Mouse (Mus musculus) forebrain, embryonic 14.5 days (tissue): Measurements from ENCODE around the gene Thada. TPM values are rescaled to one million over a fixed set of nuclear protein-coding genes. Genes with fewer than 3 reads are reported as not detected.

Experiments used
- ATAC-seq: fragments of 200-750 bp; cut with Nextera tagmentation; 2 replicates; pipeline ENCODE4 v1.8.0; 2017; ENCODE audit warnings: mild to moderate bottlenecking, moderate library complexity
- DNase-seq: peaks from one replicate; pipeline ENCODE4 v3.0.0-alpha.2; 2015; ENCODE audit warnings: low spot score
- H3K27ac ChIP-seq: fragments of 300-500 bp; sonication (generic); 2 replicates; pipeline ENCODE4 v1.5.1; 2014; ENCODE audit warnings: low read depth, mild to moderate bottlenecking, control low read depth, low read length, moderate library complexity
- H3K27me3 ChIP-seq: fragments of 300-500 bp; sonication (generic); replicated peaks from 2 replicates; pipeline ENCODE4 v1.6.1; 2014; ENCODE audit warnings: low read length, control low read depth, mixed read lengths; ENCODE audit not compliant: control insufficient read depth, insufficient read depth
- H3K36me3 ChIP-seq: fragments of 300-500 bp; sonication (generic); 2 replicates; pipeline ENCODE4 v1.6.1; 2014; ENCODE audit warnings: low read length, control low read depth; ENCODE audit not compliant: control insufficient read depth, insufficient read depth
- H3K4me1 ChIP-seq: fragments of 300-500 bp; sonication (generic); 2 replicates; pipeline ENCODE4 v1.6.1; 2014; ENCODE audit warnings: antibody characterized with exemption, low read length, control low read depth; ENCODE audit not compliant: control insufficient read depth, insufficient read depth
- H3K4me2 ChIP-seq: fragments of 300-500 bp; sonication (generic); 2 replicates; pipeline ENCODE4 v1.6.1; 2014; ENCODE audit warnings: mild to moderate bottlenecking, control low read depth, low read length
- H3K4me3 ChIP-seq: fragments of 300-500 bp; sonication (generic); 2 replicates; pipeline ENCODE4 v1.5.1; 2014; ENCODE audit warnings: low read depth, low read length, control low read depth
- H3K9ac ChIP-seq: fragments of 300-500 bp; sonication (generic); 2 replicates; pipeline ENCODE4 v1.6.1; 2014; ENCODE audit warnings: mild to moderate bottlenecking, low read length, control low read depth, moderate library complexity
- H3K9me3 ChIP-seq: fragments of 300-500 bp; sonication (generic); replicated peaks from 2 replicates; pipeline ENCODE4 v1.6.1; 2016; ENCODE audit warnings: low read length, control low read depth, mixed read lengths; ENCODE audit not compliant: control insufficient read depth
- WGBS: fragments of 180-500 bp; shearing (Covaris S2); extraction: QIAGEN DNeasy Blood & Tissue Kit; methylation state at CpG from one replicate; pipeline ENCODE4 v1.1.7; 2014; 5-methylcytosine and 5-hydroxymethylcytosine counted together
- polyA plus RNA-seq: library from polyadenylated mRNA; unstranded; fragments of >200 nt; fragmentation: Nextera tagmentation; extraction: Ambion mirVana; gene quantifications from 2 replicates; pipeline ENCODE4 v1.2.1, GENCODE M21; 2014

Gene Thada
- polyA plus RNA-seq, 1 experiment from 2014 or later, result 4.0 TPM

DNA sequence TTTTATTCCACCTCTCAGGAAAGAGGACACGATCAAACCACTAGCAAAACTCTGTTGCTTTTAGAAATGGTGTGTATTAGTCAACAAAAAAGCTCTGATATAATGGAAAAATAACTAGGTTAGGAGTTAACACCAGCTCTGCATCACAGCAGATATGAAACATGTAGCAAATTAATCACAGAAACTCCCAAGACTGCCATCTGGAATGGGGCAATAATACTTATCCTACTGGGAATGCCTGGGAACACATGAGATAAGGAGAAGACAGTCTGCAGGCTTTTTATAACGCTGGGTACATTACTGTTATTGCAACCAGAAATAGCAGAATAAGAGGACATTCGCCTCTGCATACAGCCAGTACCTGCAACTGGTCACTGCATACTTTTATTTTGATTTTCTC is 96.2 kb downstream of the Thada start:
- Histone ChIP-seq H3K9ac (no peak overlapping the region), H3K27ac (no peak overlapping the region)
- WGBS, result 90% methylated on average over 3 of the region's 3 CpGs

DNA sequence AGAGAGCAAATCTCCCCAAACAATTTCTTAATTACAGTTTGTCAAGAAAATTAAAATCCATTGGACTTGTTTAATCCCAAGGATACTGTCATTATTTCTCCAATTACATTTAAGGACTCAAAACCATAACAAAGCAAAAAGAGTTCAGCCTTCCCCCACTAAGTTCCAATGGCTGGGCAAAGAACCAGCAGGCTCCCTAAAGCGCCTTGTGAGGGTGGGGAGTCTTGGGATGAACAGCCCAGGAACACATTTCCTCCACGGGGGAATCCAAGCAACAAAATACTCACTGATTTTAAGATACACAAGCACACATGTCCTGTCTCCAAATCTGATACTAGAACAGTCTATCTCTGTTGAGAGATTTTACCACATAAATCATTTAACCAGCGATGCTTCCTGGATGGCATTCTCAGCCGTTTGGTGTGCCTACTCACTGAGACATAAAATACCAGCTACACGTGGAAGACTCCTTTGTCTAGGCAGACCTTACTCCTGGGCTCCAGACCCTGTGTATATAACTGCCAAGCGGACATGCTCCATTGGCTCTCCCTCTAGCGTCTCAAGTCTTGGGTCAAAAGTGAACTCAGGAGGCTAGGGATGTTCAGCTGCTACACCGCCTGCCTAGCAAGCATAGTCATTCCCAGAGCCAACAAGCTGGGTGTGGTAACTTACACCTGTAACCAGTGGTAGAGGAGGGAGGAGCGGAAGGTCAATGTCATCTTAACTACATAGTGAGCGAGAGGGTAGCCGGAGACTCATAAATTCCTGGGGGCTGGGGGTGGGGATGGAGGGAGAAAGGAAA is 97.6 kb downstream of the Thada start:
- Histone ChIP-seq H3K27ac (peak overlapping the region; percentile 44; the same call in 1 of the 2 replicates), H3K4me3 (no peak overlapping the region), H3K9ac (no peak overlapping the region), H3K27me3 (no peaks in the 10 kb centered on the region), H3K4me2 (no peak overlapping the region), H3K9me3 (no peaks in the 10 kb centered on the region), H3K4me1 (peaks cover 32% of the 10 kb centered on the region), H3K36me3 (no peaks in the 10 kb centered on the region)
- peak; percentile 37 for DNase-seq
- ATAC-seq, result no peak
- 72% methylated on average over 11 of the region's 11 CpGs for WGBS

More for the DNA sequence above, 96.2 kb downstream of the Thada start:
- Histone ChIP-seq H3K36me3 (no peaks in the 10 kb centered on the region), H3K4me2 (no peak overlapping the region), H3K4me3 (no peak overlapping the region), H3K27me3 (no peaks in the 10 kb centered on the region), H3K4me1 (peaks cover 21% of the 10 kb centered on the region), H3K9me3 (no peaks in the 10 kb centered on the region)
- DNase-seq (no peak), ATAC-seq (no peak)

DNA sequence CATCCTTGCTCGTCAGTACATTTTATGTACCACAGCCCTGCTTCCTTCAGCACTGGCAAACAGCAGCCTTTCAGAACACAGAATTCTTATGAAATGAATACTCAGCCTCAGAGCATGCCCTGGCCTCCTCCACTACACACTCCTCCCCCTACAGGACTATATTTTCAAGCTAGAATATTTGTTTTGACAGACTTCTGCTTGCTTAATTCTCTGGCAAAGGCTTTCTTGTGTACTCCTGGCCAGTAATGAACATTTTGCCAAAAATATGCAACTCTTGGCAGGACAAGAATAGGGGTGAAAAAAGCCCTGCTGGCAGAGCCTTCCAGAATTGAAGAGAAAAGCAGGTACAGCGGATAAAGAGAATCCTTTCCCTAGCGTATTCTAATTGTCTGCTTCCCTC is 98.3 kb downstream of the Thada start:
- H3K4me3 ChIP-seq, result no peak overlapping the region
- no peaks in the 10 kb centered on the region for H3K9me3 ChIP-seq
- no peaks in the 10 kb centered on the region for H3K27me3 ChIP-seq
- H3K27ac ChIP-seq, result no peak overlapping the region
- WGBS, result 33% methylated on average over 3 of the region's 3 CpGs
- no peak overlapping the region for H3K4me2 ChIP-seq
- H3K4me1 ChIP-seq, result peaks cover 36% of the 10 kb centered on the region
- ATAC-seq, result peak; percentile 35; the same call in 1 of the 2 replicates
- DNase-seq, result peak; percentile 68
- H3K9ac ChIP-seq, result no peak overlapping the region
- no peaks in the 10 kb centered on the region for H3K36me3 ChIP-seq

DNA sequence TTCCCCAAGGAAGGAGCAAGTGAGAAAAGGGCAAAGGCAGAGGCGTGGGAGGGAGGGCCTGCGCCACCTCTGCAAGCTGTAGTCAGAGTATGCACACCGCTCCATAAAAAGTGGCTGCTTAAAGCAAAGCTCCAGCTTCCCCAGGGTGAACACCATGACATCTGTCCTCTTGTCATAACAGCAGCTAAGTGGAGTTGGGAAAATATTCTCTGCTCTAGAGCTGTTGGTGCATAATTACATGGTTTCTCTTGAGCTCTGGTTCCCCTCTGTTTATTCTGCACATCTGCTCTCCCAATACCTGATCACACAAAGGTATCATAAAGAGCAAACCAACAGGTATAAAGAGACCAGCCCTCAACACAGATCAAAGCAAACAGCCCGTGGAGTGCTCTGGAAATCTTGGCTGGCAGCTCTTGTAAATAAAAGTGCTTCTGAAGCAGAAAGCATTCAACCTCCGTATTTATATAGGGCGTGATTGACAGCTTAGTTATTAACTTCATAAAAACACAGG is 100.2 kb downstream of the Thada start:
- peak; percentile 55 for ATAC-seq
- Histone ChIP-seq H3K4me1 (peaks cover 37% of the 10 kb centered on the region), H3K36me3 (no peaks in the 10 kb centered on the region), H3K27me3 (no peaks in the 10 kb centered on the region), H3K27ac (peak overlapping the region; percentile 70), H3K9ac (no peak overlapping the region), H3K4me2 (no peak overlapping the region), H3K9me3 (no peaks in the 10 kb centered on the region), H3K4me3 (no peak overlapping the region)
- DNase-seq, result peak; percentile 73
- WGBS, result 16% methylated on average over 6 of the region's 6 CpGs

DNA sequence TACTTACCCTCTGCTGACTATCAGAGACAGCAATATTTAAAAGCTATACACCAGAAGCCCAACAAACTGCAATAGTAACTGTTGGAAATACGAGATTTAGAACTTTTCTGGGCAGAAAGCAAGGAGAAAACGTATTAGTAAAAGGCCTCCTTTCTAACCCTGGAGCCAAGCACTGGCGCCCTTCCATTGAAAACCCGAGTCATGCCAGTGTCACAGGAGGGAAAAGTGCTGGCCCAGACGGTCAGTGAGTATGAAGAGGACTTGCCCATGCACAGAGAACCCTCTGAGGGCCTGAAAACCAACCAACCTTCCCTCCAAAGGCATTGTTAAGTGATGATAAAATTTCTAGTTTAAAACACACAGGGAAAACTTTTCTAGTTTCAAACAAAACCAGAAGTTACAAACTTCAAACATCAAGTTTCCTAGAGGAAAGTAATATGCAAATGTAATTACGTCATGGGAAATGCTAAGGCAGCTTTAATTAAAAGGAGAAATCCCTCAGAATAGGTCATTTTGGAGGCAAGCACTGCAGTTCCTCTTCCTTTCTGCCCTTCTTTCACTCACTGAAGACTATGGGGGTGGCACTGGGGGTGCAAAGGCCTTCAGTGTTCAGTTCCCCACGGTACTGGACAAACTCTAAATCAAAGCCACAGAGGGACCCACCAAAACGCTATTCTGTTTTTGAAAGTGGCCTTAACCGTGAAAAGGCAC is 100.8 kb downstream of the Thada start:
- Histone ChIP-seq H3K27me3 (no peaks in the 10 kb centered on the region), H3K4me1 (peaks cover 37% of the 10 kb centered on the region), H3K4me2 (no peak overlapping the region), H3K36me3 (no peaks in the 10 kb centered on the region), H3K27ac (peak overlapping the region; percentile 70), H3K9ac (no peak overlapping the region), H3K4me3 (no peak overlapping the region), H3K9me3 (no peaks in the 10 kb centered on the region)
- DNase-seq (peak; percentile 55), ATAC-seq (peak; percentile 24; the same call in 1 of the 2 replicates)
- WGBS, result 22% methylated on average over 9 of the region's 9 CpGs

DNA sequence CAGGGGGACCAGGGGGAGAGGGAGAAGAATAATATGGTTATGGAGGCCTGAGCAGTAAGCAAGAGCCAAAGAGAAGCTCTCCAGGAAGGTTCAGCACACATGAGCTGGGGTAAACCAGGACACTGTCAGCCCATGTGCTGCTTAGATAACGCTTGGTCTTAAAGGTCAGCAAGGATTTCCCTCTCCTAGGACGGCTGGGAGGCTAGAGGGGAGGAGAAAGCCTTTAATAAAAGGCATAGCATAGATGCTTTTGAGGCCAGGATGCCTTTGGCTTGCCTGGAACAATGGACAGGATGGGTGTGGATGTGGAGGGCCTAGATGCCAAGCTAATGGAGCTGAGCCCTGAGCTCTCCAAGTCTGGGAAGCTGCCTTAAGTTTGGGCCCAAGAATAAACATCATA is 102.6 kb downstream of the Thada start:
- no peaks in the 10 kb centered on the region for H3K36me3 ChIP-seq
- H3K27me3 ChIP-seq, result no peaks in the 10 kb centered on the region
- no peak overlapping the region for H3K27ac ChIP-seq
- 35% methylated on average over 2 of the region's 2 CpGs for WGBS
- no peak overlapping the region for H3K4me3 ChIP-seq
- no peak overlapping the region for H3K4me2 ChIP-seq
- H3K9me3 ChIP-seq, result no peaks in the 10 kb centered on the region
- ATAC-seq (no peak), DNase-seq (no peak)
- peaks cover 37% of the 10 kb centered on the region for H3K4me1 ChIP-seq
- no peak overlapping the region for H3K9ac ChIP-seq

DNA sequence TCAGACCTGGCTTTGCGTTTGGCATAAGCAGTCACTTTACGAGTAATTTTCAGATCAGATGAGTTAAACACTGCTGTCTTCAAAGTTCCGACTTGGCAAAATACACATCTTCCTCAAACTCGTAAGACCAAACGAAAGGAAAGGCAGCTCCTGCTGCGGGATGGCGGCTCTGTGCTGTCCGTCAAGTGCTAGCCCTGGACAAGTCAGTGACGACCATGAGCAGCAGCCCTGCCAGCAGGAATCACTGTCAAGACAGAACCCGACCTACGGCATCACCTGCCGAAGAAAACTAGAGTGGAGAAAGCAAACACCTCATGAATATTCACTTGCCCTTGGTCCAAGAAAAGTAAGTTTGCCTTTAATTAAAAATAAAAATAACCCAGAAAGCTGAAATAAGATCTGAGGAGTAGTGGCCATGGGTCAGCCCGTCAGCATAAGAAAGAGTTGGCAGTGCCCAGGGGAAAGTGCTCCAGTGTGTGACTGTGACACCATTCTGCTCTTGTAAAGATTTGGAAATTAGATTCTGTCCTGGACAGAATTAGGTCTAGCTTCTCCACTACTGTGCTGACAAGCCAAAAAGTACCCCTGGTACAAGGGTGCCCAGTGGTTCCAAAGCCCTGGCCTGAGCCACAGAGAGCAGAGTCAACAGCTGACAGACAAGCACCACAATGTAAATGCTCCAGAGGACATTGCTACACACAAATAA is 103.3 kb downstream of the Thada start:
- DNase-seq, result no peak
- no peaks in the 10 kb centered on the region for H3K9me3 ChIP-seq
- H3K36me3 ChIP-seq, result no peaks in the 10 kb centered on the region
- H3K4me1 ChIP-seq, result peaks cover 31% of the 10 kb centered on the region
- H3K4me3 ChIP-seq, result no peak overlapping the region
- no peaks in the 10 kb centered on the region for H3K27me3 ChIP-seq
- H3K4me2 ChIP-seq, result no peak overlapping the region
- no peak overlapping the region for H3K9ac ChIP-seq
- 0 out of 2 replicates have a peak, but pooled peaks have one; percentile 6 for ATAC-seq
- no peak overlapping the region for H3K27ac ChIP-seq
- WGBS, result 54% methylated on average over 13 of the region's 13 CpGs

DNA sequence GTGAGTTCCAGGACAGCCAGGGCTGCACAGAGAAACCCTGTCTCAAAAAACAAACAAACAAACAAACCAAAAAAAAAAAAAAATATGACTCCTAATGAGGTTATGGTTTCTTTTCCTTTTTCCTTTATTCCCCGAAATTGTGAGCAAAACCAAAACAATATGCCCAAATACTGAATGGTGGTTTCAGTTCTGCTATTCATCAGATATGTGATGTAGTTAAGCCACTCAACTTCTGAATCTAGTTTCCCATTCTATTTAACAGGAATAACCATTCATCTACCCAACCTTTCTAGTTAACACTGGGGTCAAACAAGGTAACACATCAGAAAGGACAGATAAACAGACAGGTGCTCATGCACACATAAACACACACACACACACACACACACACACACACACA is 105.0 kb downstream of the Thada start:
- 95% methylated on average over 1 of the region's 1 CpGs for WGBS
- Histone ChIP-seq H3K4me2 (no peak overlapping the region), H3K36me3 (no peaks in the 10 kb centered on the region), H3K9ac (no peak overlapping the region), H3K27ac (no peak overlapping the region), H3K4me1 (peaks cover 28% of the 10 kb centered on the region), H3K4me3 (no peak overlapping the region), H3K9me3 (no peaks in the 10 kb centered on the region), H3K27me3 (no peaks in the 10 kb centered on the region)
- no peak for ATAC-seq
- DNase-seq, result no peak
